Mouse (Mus musculus) left cerebral cortex, adult 2 months (tissue): ENCODE data around the gene Wnt9b. TPM values are rescaled to one million over a fixed set of nuclear protein-coding genes. Genes with fewer than 3 reads are reported as not detected.
"Not testable (repeated sequence)": the region's sequence is repeated elsewhere in the genome, so short reads cannot be mapped to it uniquely, and the experiment has no call there.

Experiments
- DNase-seq, 2 experiments: peaks; one replicate each; pipeline ENCODE4 v3.0.0; 2021 to 2022; ENCODE audit warnings: low spot score in 2 of 2, mixed read lengths in 1 of 2; ENCODE audit errors: extremely low spot score in 1 of 2
- H3K27ac ChIP-seq: fragments of 200-600 bp; 2 replicates; pipeline ENCODE4 v1.8.1; 2022
- H3K4me3 ChIP-seq: fragments of 200-600 bp; 2 replicates; pipeline ENCODE4 v1.8.1; 2022
- CTCF ChIP-seq: fragments of 200-600 bp; IDR thresholded peaks from 2 replicates; pipeline ENCODE4 v1.8.1; 2022; ENCODE audit warnings: antibody characterized with exemption, mild to moderate bottlenecking, moderate library complexity
- intact Hi-C: fragments of 180-260 bp; cut with DNase I; formaldehyde crosslinking; loops from one replicate; pipeline ENCODE4 v1.15.1; 2025
- long read RNA-seq, 2 experiments: library from polyadenylated mRNA; stranded (forward); transcript quantifications; one replicate each; pipeline ENCODE4 v2.0.0; 2021; ENCODE audit warnings: borderline mapping rate in 2 of 2
- total RNA-seq, 2 experiments: library from RNA; stranded (reverse); gene quantifications; 2 replicates each; pipeline ENCODE4 v1.2.3; 2021

The Wnt9b gene
- under 1 TPM; 0.23 to 0.34 TPM for total RNA-seq
- long read RNA-seq, experiment 1, partial matches to known transcripts: 0 of 1 reads
- long read RNA-seq, experiment 1, other reads (novel, unspliced or antisense): 1 of 1 reads
- long read RNA-seq, experiment 2: 0 reads

GRCm38 (mm10) chr11:103749306-103750089, at the start of gene Wnt9b:
Gene Wnt9b, minus strand, starts transcription at chr11:103749821.
- Histone ChIP-seq H3K27ac (no peak within 1 kb of the TSS), H3K4me3 (peak within 1 kb of the TSS; percentile 44)
- TF ChIP-seq CTCF: no peak
- DNase-seq: no peak
- intact Hi-C loops: loop anchor here (5.0 kb wide), 1 partner anchor 42 kb away; no protein-coding TSS in a partner anchor

DNA sequence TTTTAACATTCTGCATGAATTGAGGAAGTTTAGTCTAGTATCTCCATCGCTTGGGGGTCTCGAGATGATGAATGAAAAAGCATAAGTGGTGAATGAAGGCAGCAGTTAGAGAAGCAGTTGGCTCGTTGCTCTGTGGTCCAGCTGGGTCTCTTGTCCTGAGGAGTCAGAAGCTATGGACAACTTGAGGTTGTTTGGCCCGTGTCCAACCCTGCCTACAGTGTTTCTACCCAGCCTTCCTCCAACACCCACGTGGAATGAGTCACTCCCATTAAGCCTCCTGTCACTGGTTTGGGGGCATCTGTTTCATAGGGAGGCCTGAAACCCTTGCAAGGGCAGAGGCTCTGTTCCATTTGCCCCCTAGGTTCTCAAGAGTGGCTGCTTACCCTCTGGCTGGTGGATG, 40.3 kb upstream of the Wnt9b start:
- Histone ChIP-seq H3K4me3 (no peak overlapping the region), H3K27ac (no peak overlapping the region)
- TF ChIP-seq CTCF: no peak
- DNase-seq: no peak
- intact Hi-C loops: no loop called here

- intact Hi-C loops: no loop called here
- Histone ChIP-seq H3K4me3 (no peak overlapping the region), H3K27ac (no peak overlapping the region)
- no peak for TF ChIP-seq CTCF
- peak in 1 of 2 experiments; percentile 27 for DNase-seq
Observed at GRCm38 (mm10) chr11:103780152-103780551, 30.5 kb upstream of the Wnt9b start.

- no peak overlapping the region for H3K27ac ChIP-seq
- DNase-seq: no peak
- no peak for TF ChIP-seq CTCF
- peak overlapping the region; percentile 18; the same call in 1 of the 2 replicates for H3K4me3 ChIP-seq
- intact Hi-C loops: no loop called here
Observed at GRCm38 (mm10) chr11:103774228-103774530, 24.6 kb upstream of the Wnt9b start.

DNA sequence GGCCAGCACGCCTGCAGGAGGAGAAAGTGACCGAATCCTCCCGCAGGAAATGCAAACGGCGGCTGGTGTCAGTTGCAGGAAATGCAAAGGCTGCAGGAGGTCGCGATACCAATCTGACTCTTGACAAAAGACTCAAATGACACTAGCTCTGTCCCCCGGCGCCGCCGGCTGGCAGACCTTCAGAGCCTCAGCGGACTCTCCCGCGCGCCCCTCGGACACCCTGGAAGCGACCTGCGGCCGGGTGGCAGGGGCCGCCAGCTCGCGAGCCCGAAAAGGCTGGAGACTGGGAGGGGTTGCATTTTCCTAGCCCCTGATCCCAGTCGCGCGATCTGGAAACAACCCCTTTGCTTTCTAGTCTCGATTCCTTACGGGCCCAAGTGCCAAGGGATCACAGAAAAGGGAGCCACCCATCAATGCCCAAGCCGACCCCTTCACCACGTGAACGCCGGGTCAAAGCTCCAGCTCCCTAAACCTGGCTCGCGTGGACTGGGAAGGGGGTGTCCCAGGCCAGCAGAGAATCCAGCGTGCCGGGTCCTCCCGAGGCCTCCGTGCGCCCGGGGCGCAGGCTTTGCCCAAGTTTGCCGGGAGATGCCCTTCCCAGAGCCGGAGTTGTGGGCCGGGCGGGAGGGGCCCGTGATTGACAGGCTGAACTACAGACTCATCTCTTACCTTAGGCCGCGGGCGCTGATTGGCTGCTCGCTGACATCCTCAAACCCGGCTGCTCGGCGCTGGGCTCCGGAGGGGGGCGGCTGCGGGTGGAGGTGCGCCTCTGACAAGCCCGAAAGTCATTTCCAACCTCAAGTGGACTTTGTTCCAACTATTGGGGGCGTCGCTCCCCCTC, 24.0 kb upstream of the Wnt9b start, which contains the start of gene Wnt3:
Wnt3 (plus strand) TSS at position 764 of the 841 bp plus-strand sequence.
- H3K4me3 ChIP-seq: peak within 1 kb of the TSS; percentile 18
- no peak within 1 kb of the TSS for H3K27ac ChIP-seq
- intact Hi-C loops: no loop called here
- TF ChIP-seq CTCF: no peak
- no peak for DNase-seq

DNA sequence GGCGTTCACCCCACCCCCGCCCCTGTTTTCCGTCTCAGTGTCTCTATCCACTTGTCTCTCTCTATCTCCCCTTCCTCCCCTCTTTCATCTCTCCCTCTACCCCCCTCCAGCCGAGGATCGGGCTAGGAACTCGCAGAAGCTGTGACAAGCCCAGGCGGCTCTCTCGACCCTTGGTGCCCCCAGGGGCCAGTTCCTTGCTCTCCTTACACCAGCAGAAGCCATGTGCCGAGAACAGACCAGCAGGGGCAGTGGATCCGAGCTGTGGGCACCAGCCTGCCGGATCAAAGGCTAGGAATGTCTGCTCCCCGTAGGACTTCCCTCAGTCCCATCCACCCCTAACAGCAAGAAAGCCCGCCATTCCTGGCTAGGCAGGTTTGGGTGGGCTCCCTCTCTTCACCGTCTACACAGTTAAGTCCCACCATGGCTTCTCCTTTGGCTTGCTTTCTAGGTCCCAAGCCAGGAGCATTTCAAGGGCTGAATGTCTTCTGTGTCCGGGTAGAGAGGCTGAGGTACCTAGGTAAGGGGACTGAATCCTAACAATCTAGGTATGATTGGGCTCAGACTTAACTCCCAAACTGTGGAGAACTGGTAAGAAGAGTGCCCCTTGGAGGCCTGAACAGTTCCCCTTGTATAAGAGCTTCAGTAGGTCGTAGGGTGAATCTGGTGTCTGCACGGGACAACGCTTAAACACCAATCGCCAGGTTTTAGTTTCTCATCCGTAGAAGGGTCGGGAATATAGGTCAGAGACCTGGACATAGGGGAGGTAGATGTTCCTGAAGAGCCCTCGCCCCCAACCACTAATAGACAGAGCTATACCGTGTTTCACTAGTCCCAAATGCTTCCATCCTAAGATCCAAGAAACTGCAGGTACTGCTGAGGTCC, 23.1 kb upstream of the Wnt9b start:
- intact Hi-C loops: no loop called here
- TF ChIP-seq CTCF: no peak
- Histone ChIP-seq H3K4me3 (no peak overlapping the region), H3K27ac (no peak overlapping the region)
- no peak for DNase-seq

- H3K27ac ChIP-seq: no peak overlapping the region
- intact Hi-C loops: no loop called here
- DNase-seq: no peak
- H3K4me3 ChIP-seq: no peak overlapping the region
- no peak for TF ChIP-seq CTCF
Observed at GRCm38 (mm10) chr11:103771160-103771817, 21.7 kb upstream of the Wnt9b start.

DNA sequence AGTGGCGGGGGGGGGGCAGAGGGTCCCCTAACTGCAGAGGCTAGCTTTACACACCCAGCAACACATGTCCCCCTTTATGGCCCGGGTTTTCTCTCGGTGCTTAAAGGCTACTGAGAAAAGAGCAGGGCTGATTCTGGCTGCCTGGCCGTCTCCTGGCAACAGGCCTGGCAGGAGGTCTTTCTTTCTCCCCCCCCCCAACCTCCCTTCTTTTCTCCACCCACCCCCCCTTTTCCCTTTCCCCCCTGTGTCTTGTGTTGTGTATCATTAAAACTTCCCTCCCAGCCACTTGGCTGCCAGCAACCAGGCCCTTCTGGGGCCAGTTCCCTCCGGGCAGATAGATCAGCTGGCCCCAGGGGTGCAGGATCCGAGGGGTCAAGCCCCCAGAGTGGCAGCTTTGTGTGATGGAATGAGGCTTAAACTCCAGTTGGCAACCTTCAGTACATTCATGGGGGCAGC, 16.0 kb upstream of the Wnt9b start:
- no peak overlapping the region for H3K27ac ChIP-seq
- no peak for TF ChIP-seq CTCF
- no peak overlapping the region for H3K4me3 ChIP-seq
- DNase-seq: no peak
- intact Hi-C loops: no loop called here

DNA sequence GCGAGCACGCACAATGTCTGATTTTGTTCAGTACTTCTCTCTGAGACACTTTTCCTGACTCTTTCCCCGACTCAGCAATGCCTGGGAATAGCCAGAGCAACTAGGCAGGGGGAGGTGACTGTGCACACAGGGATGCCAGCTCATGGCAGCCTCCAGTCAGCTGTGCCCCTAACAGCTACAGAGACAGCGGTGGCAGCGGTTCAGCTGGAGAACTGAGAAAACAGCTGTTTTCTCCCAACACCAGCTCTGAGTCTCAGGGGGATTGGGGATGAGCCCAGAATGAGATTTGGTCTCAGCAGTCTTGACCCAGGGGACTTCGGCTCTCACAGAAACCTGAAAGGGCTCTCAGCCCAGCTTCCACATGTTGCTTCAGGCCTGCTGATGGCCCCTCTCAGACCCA, 15.0 kb upstream of the Wnt9b start:
- intact Hi-C loops: loop anchor here (5.0 kb wide), 1 partner anchor 433 kb away; no protein-coding TSS in a partner anchor
- Histone ChIP-seq H3K4me3 (no peak overlapping the region), H3K27ac (no peak overlapping the region)
- no peak for TF ChIP-seq CTCF
- no peak for DNase-seq

- peak; percentile 85 for TF ChIP-seq CTCF
- DNase-seq: peak; percentile 32 to 45
- H3K4me3 ChIP-seq: no peak overlapping the region
- no peak overlapping the region for H3K27ac ChIP-seq
- intact Hi-C loops: loop anchor here (1.0 to 5.0 kb wide), 2 partner anchors 148 to 434 kb away; no protein-coding TSS in a partner anchor
Observed at GRCm38 (mm10) chr11:103763410-103764163, 14.0 kb upstream of the Wnt9b start.

DNA sequence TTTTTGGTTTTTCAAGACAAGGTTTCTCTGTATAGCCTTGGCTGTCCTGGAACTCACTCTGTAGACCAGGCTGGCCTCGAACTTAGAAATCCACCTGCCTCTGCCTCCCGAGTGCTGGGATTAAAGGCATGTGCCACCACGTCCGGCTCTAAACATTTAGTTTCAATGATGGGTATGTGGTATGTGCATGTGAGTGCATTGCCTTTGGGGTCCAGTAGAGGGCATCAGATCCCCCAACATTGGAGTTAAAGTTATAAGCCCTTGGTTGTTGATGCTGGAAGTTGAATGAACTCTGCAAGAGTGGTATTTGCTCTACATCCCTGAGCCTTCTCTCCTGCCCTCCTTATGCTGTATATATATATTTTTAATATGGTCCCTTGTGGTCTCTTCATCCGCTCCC, 11.3 kb upstream of the Wnt9b start:
- H3K4me3 ChIP-seq, H3K27ac ChIP-seq, DNase-seq: not testable (repeated sequence)
- intact Hi-C loops: loop anchor here (1.0 to 5.0 kb wide), 2 partner anchors 122 to 436 kb away; no protein-coding TSS in a partner anchor
